Mouse (Mus musculus) stomach, embryonic 16.5 days (tissue): ENCODE measurements at regions not wholly inside any gene's neighbourhood (a gene's known extent, or its start where the extent isn't known, plus 50 kb on each side); places are given as distances from the start of the nearest gene placed in this dataset.
"Not testable (repeated sequence)": the region's sequence is repeated elsewhere in the genome, so short reads cannot be mapped to it uniquely, and the experiment has no call there.

Source experiments
- ATAC-seq: fragments of 200-750 bp; cut with Nextera tagmentation; 2 replicates; pipeline ENCODE4 v1.8.0; 2017; ENCODE audit warnings: moderate number of reproducible peaks, moderate TSS enrichment; ENCODE audit not compliant: insufficient read depth, low FRiP score
- H3K27ac ChIP-seq: fragments of 300-500 bp; sonication (generic); 2 replicates; pipeline ENCODE4 v1.5.1; 2014; ENCODE audit warnings: low read length
- H3K27me3 ChIP-seq: fragments of 300-500 bp; sonication (generic); 2 replicates; pipeline ENCODE4 v1.6.1; 2014; ENCODE audit warnings: low read length, control low read depth, mixed read lengths; ENCODE audit not compliant: control insufficient read depth, insufficient read depth
- H3K36me3 ChIP-seq: fragments of 300-500 bp; sonication (generic); 2 replicates; pipeline ENCODE4 v1.6.1; 2014; ENCODE audit warnings: low read length; ENCODE audit not compliant: control insufficient read depth, insufficient read depth
- H3K4me1 ChIP-seq: fragments of 300-500 bp; sonication (generic); 2 replicates; pipeline ENCODE4 v1.6.1; 2014; ENCODE audit warnings: low read length, control low read depth, mixed read lengths; ENCODE audit not compliant: control insufficient read depth, insufficient read depth
- H3K4me2 ChIP-seq: fragments of 300-500 bp; sonication (generic); 2 replicates; pipeline ENCODE4 v1.6.1; 2014; ENCODE audit warnings: low read depth, low read length, mixed read lengths
- H3K4me3 ChIP-seq: fragments of 300-500 bp; sonication (generic); replicated peaks from 2 replicates; pipeline ENCODE4 v1.5.1; 2014; ENCODE audit warnings: mild to moderate bottlenecking, low read length
- H3K9ac ChIP-seq: fragments of 300-500 bp; sonication (generic); 2 replicates; pipeline ENCODE4 v1.6.1; 2014; ENCODE audit warnings: low read length
- H3K9me3 ChIP-seq: fragments of 300-500 bp; sonication (generic); replicated peaks from 2 replicates; pipeline ENCODE4 v1.6.1; 2016; ENCODE audit warnings: low read length, control low read depth; ENCODE audit not compliant: control insufficient read depth
- WGBS: fragments of 180-500 bp; shearing (Covaris S2); extraction: QIAGEN DNeasy Blood & Tissue Kit; methylation state at CpG from one replicate; pipeline ENCODE4 v1.1.7; 2014; 5-methylcytosine and 5-hydroxymethylcytosine counted together

DNA sequence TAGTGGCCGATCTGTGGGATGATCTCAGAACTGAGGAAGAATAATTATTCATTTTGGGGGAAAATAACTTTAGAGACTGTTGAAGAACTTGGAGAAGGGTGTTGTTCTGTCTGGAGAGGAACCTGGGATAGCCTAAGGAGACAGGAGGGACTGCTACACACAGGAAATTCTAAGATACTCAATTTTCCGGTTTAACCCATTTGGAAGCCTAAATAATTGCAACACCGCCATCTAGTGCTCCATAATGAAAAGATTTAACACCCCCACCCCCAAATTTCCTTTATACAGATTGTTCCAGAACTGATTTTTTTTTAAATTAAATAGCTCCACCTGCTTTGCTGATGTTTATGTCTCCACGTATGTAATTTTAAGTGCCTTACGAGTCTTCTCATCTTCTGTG lies 157.2 kb upstream of the Adgra3 start:
- 0 out of 2 replicates have a peak, but pooled peaks cover 2% of the 10 kb centered on the region for H3K4me1 ChIP-seq
- no peak overlapping the region for H3K4me2 ChIP-seq
- no peaks in the 10 kb centered on the region for H3K36me3 ChIP-seq
- H3K27ac ChIP-seq = no peak overlapping the region
- H3K27me3 ChIP-seq = no peaks in the 10 kb centered on the region
- H3K4me3 ChIP-seq = no peak overlapping the region
- ATAC-seq = no peak
- H3K9me3 ChIP-seq = no peaks in the 10 kb centered on the region
- WGBS = 27% methylated on average over 5 of the region's 5 CpGs
- H3K9ac ChIP-seq = no peak overlapping the region

DNA sequence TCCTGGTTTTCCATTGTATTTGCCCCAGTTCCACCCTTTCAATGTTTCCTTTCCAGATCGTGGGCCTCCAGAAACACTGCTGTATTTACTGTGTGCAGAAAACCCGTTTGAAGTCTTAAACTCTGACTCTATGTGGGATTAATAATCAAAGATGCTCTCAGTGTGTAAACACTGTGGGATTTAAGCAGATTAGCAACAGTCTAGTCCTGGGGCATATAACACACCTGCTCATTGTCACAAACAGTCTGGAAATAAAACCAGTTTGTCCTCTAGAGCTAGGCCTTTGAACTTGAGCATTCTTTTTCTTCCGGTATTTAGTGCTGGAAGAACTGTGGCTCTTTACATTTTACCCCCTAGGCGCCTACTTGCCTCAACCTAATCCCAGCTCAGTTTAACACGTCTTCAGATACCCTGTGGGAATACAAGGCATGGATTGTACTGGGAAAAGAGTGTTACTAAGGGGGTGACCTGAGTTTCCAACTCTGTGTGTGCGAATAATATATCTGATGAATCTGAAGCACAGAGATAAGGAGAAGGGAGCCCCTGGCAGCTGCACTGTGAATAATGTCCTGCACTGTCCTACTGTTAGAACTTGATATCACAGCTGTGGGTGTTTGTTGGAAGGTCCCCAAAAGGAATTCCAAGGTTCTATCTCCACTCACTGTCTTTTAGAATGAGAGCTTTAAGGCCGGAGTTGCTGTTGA lies 143.7 kb upstream of the Adgra3 start:
- no peak overlapping the region for H3K4me2 ChIP-seq
- no peaks in the 10 kb centered on the region for H3K36me3 ChIP-seq
- no peak overlapping the region for H3K4me3 ChIP-seq
- no peaks in the 10 kb centered on the region for H3K9me3 ChIP-seq
- 38% methylated on average over 7 of the region's 7 CpGs for WGBS
- no peaks in the 10 kb centered on the region for H3K27me3 ChIP-seq
- ATAC-seq = peak; percentile 23; the same call in 1 of the 2 replicates
- 0 out of 2 replicates have a peak, but pooled peaks cover 5% of the 10 kb centered on the region for H3K4me1 ChIP-seq
- H3K27ac ChIP-seq = peak overlapping the region; percentile 46
- no peak overlapping the region for H3K9ac ChIP-seq

DNA sequence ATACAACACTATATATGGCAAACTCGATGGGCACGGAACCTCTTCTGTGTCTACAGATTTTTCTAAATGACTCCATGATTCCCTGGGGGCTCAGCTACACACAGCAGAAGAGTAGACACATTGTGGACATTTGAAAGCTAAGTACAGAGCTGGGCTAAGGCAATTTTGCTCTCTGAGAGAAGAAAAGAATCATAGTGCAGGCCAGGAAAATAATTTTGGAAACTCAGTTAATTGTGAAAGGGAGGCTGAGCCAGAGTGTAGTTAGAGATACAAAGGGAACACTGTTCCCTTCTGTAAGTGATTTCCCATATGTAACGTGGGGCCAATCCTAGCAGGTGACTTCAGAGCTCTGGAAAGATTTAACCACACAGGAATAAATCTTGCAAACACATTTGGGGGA lies 137.6 kb upstream of the Adgra3 start:
- WGBS = 79% methylated on average over 3 of the region's 3 CpGs
- no peak for ATAC-seq
- H3K9me3 ChIP-seq = no peaks in the 10 kb centered on the region

DNA sequence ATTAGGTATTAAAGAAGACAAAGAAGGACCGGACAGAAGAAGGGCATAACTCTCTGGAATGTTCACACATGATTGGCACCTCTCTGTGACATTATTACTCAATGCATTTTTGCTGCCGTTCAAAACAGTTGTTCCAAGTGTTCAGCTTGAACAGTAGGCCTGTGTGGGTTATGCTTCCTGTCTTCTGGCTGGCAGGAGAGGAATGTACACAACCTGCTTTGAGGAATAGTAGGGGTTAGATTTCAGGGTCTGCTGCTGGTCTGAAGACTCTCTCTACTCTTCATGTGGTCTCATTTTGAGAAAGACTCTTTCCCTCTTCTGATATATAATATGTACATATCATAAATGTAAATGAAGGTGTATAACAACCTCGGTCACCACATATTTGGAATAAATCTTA lies 137.2 kb upstream of the Adgra3 start:
- H3K27me3 ChIP-seq = no peaks in the 10 kb centered on the region
- no peaks in the 10 kb centered on the region for H3K4me1 ChIP-seq
- 63% methylated on average over 3 of the region's 3 CpGs for WGBS
- no peak overlapping the region for H3K4me3 ChIP-seq
- H3K27ac ChIP-seq = no peak overlapping the region
- no peak overlapping the region for H3K4me2 ChIP-seq
- H3K36me3 ChIP-seq = no peaks in the 10 kb centered on the region
- no peak for ATAC-seq
- no peaks in the 10 kb centered on the region for H3K9me3 ChIP-seq
- H3K9ac ChIP-seq = no peak overlapping the region

More for the DNA sequence above, 137.6 kb upstream of the Adgra3 start:
- H3K4me1 ChIP-seq = no peaks in the 10 kb centered on the region
- no peaks in the 10 kb centered on the region for H3K27me3 ChIP-seq
- no peak overlapping the region for H3K27ac ChIP-seq
- H3K4me2 ChIP-seq = no peak overlapping the region
- no peak overlapping the region for H3K9ac ChIP-seq
- no peaks in the 10 kb centered on the region for H3K36me3 ChIP-seq
- H3K4me3 ChIP-seq = no peak overlapping the region

DNA sequence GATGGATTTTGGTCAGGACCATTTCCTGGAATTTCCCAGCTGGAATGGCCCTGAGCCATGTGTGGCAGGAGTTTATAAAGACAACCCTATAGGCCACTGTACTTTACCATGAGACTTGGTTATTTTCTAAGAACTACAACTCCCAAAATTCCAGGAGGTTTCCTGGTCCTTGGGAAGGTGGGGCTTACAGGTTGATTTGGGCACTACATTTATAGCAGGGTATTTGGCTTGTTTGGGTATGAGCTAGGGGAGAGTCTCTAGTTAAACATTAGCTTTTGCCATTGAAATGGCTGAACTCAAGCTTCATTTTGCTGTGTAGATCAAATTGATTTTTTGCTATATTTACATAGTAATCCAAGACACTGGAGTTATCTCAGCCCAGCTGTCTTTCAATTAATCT lies 130.6 kb upstream of the Adgra3 start:
- ATAC-seq = no peak
- Histone ChIP-seq H3K4me2 (no peak overlapping the region), H3K9me3 (no peaks in the 10 kb centered on the region), H3K4me3 (no peak overlapping the region), H3K4me1 (no peaks in the 10 kb centered on the region), H3K27me3 (no peaks in the 10 kb centered on the region), H3K27ac (no peak overlapping the region), H3K36me3 (no peaks in the 10 kb centered on the region), H3K9ac (no peak overlapping the region)

DNA sequence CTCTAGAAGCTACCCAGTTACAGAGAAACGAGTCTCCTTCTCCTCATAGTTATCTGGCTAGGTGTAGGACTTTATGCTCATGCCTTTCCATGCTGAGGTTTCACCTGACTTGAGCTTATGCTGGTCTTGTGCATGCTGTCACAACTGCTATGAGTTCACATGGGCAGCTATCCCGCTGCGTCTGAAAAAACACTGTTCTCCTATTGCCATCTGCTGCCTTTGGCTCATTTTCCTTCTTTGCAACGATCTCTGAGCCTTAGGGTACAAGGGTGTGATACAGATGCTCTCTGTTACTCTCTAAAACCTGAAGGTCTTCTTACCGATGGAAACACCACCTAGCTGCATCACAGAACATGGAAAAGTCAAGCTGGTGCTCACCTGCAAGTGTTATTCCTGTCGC lies 123.9 kb upstream of the Adgra3 start:
- Histone ChIP-seq H3K4me1 (no peaks in the 10 kb centered on the region), H3K27ac (no peak overlapping the region), H3K4me3 (no peak overlapping the region), H3K9ac (no peak overlapping the region), H3K27me3 (no peaks in the 10 kb centered on the region), H3K36me3 (no peaks in the 10 kb centered on the region), H3K9me3 (no peaks in the 10 kb centered on the region), H3K4me2 (no peak overlapping the region)
- no peak for ATAC-seq
- WGBS = 85% methylated on average over 6 of the region's 6 CpGs

DNA sequence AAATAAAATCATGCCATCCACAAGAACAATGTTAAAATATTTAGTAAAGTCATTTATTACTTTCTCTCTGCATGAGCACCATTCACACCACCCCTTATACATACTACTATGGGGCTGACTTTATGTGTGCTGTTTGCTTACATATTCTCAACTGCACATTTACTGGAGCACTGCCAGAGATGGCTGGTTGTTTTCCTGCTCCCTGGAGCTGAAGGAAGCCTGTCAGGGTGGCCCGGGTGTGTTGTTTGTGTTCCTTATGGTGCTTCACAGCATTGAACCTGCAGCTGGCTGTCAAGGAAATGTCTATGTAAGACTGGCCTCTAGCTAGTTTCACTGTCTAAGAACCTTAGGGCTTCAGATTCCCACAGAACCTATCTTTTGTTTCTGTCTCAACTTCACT lies 97.8 kb upstream of the Adgra3 start:
- no peaks in the 10 kb centered on the region for H3K9me3 ChIP-seq
- ATAC-seq = no peak
- no peaks in the 10 kb centered on the region for H3K36me3 ChIP-seq
- no peak overlapping the region for H3K4me3 ChIP-seq
- H3K9ac ChIP-seq = no peak overlapping the region
- no peaks in the 10 kb centered on the region for H3K27me3 ChIP-seq
- no peak overlapping the region for H3K27ac ChIP-seq
- no peak overlapping the region for H3K4me2 ChIP-seq
- no peaks in the 10 kb centered on the region for H3K4me1 ChIP-seq
- WGBS = 37% methylated on average over 1 of the region's 1 CpGs

DNA sequence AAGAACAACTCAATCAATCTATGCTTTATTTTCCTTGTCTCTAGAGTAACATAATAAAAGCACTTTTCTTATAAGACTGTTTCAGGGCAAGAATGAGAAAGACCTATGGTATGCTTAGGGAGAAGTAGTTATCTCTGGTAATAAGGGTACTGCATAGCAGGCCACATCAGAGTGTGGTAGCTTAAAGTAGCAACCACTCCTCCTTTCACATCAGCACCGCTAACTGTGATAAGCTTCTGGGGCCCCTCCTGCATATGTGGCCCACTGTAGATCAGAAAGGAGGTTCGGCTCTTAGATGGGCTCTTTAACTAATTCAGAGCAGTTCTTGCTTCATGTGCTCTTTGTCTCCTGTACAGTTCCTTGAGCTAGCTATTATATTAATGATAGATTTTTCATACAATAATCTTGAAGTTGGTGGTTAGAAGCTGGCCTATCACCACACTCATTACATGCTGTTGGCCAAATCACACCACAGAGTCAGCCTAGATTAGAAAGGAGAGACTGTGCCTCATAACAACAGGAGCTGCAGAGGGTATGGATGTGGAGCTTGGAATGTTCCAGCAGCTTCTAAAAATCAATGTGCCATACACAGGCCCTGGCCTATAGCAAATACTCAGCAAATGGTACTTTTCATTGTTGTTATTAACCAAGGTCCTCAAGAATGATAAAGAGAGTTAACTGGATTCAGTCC lies 96.5 kb upstream of the Adgra3 start:
- not testable (repeated sequence) for H3K9me3 ChIP-seq, H3K4me1 ChIP-seq, H3K27ac ChIP-seq, H3K9ac ChIP-seq, H3K4me3 ChIP-seq, ATAC-seq, H3K36me3 ChIP-seq, H3K4me2 ChIP-seq, H3K27me3 ChIP-seq
- 87% methylated on average over 2 of the region's 2 CpGs for WGBS

DNA sequence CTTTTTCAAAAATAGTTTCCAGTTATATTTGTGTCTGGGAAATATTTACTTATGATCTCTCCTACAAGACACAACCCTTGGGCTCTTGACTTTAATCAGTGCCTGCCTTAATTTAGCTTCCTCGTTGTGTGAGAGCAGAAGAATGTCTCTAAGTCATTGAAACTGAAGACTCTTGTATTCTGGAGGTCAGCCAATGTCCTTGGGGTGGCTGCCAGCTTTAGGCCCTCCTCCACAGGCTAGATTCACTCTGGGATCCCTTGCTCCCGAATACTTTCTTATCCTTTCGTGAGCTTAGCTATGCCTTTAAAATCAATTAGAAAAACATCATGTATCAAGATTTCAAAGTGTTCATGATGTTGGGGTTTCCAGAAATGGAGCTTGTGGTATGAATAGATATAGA lies 88.1 kb upstream of the Adgra3 start:
- no peak for ATAC-seq
- H3K4me1 ChIP-seq = no peaks in the 10 kb centered on the region
- WGBS = 55% methylated on average over 3 of the region's 3 CpGs

More for the DNA sequence above, 88.1 kb upstream of the Adgra3 start:
- Histone ChIP-seq H3K27ac (no peak overlapping the region), H3K36me3 (no peaks in the 10 kb centered on the region), H3K27me3 (no peaks in the 10 kb centered on the region), H3K9ac (no peak overlapping the region), H3K9me3 (no peaks in the 10 kb centered on the region), H3K4me3 (no peak overlapping the region), H3K4me2 (no peak overlapping the region)
